Mouse (Mus musculus): ENCODE measurements around the gene Txnl4b. TPM values are rescaled to one million over a fixed set of nuclear protein-coding genes. Genes with fewer than 3 reads are reported as not detected.

The Txnl4b gene
- 14.7 TPM for polyA plus RNA-seq (2014; fragmentation: Illumina TruSeq; extraction: RNeasy Lipid Tissue Mini Kit (QIAGEN cat#74804); ENCODE audit: low read depth, low replicate concordance)

DNA sequence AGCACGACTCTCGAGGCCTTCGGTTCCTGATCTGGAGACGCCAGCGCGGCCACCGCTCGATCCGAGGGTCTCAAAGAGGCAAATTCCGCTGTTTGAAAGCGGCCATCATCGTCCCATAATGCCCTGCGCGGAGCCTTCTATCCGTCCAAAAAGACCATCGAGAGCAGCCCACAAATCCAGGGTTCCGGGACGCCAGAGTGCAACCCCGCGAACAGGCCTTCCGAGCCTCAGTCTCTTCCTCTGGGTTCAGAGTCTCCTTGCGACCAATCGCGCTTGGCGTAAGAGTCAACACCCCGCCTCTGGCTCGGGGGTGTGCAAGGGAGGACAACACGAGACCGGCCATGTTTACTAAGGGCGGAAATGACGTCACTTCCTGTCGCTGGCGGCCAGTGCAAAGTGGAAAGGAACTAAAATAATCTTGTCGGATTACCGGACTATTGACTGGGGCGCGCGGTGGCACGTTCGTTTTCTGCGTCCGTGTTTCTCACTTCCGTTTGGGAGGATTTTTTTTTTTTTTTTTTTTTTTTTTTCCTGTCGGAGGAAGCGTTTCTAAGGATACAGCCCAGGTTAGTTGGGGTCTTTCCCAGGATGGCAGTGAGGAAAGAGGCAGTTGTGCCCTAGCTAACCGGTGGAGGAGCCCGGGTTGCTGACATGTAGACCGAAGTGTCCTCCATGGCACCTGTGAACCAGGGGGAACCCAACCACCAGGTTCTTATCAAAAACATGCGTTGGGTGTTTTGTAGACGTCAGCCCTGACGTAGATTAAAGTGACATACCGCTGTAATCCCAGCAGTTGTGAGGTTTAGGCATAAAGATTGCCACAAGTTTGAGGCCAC is at the start of gene Txnl4b, which contains the start of gene Dhx38:
Gene Txnl4b, plus strand, starts transcription at position 395 of the 836 bp plus-strand sequence.
Gene Dhx38, minus strand, starts transcription at position 364 of the 836 bp plus-strand sequence.

DNA sequence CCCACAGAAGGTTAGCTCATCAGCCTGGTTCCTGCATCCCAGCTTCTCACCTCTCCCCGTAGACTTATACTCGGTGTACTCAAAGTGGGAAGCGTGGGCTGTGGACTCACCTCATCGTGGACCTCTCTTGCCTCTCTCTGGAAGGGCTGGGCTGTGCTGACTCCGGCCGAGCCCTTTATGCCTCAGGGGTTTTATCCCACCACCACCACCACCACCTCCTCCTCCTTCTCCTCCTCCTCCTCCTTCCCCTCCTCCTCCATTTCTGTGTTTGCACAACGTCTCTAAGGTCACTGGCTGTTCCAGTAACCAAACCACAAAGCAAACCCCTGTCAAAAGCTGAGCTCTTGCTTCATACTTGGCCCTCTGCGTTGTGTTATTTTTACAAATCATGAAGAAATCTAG is 13.2 kb downstream of the Txnl4b start, which contains the start of gene Hp:
Gene Hp, minus strand, starts transcription at position 273 of the 402 bp plus-strand sequence.

DNA sequence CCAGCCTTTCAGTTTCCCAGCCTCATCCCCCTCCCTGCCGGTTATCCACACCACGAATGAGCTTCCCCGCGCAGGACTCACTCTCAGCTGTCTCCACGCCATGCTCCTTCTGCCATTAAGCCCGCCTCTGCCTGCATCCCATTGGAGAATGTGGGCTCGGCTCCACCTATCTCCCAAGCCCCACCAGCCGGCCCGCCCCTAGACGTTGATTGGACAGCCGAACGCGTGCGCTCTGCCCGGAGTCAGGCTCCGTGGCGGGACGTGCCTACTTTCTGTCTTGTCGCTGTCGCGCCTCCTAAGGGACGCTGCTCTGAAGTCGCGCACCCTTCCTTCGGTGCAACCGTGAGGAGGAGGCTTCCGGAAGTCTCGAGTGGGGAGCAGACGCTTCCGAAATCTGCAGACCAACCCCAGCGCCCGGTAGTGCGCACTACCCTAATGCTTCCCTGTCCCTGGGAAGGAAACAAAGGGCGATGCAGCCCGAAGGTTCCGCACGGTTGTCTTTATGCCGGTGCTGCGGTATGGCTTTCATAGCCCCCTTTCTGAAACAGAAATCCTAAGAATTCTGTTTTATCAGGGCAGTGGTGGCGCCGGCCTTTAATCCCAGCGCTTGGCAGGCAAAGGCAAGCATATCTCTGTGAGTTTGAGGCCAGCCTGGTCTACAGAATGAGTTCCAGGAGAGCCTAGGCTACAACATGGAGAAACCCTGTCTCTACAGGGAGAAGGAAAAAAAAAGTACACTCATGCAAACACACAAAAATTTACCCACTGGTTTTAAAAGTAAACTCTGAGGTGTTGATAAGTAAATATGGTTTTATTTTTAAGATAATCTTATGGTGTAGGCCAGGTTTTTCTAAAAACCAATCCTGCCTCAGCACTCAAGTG is 42.8 kb downstream of the Txnl4b start, which contains the start of gene Dhodh:
Gene Dhodh, minus strand, starts transcription at position 403 of the 882 bp plus-strand sequence.

DNA sequence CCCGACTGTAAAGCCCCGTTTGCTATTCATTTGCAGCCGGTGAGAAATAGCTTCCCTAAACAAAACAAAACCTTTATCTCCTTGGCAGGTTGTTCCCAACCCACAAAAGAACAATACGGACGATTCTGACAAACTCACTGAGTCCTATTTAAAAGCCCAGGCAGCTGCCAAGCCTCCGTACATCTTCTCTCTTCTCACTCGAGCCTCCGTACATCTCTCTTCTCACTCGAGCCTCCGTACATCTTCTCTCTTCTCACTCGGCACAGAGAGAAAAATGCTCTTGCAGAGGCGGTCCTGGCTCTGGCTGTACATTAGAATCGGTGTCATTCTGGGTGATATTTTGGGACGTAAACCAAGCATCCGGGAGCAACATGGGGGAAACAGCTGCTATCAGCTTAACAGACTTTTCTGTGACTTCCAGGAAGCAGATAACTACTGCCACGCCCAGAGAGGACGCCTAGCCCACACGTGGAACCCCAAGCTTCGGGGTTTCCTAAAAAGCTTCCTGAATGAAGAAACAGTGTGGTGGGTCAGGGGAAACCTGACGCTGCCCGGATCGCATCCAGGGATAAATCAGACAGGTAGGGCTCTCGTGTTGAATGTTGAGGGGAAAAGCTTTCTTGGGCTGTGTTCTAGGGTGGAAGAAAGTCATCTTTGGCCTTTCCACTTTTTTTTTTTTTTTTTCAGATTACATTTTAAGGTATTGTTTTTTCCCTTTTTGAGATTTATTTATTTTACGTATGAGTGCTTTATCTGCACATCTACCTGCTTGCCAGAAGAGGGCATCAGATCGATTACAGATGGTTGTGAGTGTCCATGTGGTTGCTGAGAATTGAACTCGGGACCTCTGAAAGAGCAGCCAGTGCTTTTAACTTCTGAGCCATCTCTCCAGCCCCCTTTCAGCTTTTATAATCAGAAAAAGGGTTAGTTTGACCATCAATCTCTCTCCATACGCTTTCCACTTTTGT is 48.8 kb downstream of the Txnl4b start, which contains the start of gene Pkd1l3:
Gene Pkd1l3, plus strand, starts transcription at position 275 of the 968 bp plus-strand sequence.

Other genes with a start within 250 kb of the Txnl4b start
- not detected for gene Pmfbp1, start 71.9 kb upstream of the Txnl4b start, polyA plus RNA-seq (2014; fragmentation: Illumina TruSeq; extraction: RNeasy Lipid Tissue Mini Kit (QIAGEN cat#74804); ENCODE audit: low read depth, low replicate concordance)
- 3.2 TPM for gene Dhx38, start within 50 bp of the Txnl4b start, polyA plus RNA-seq (2014; fragmentation: Illumina TruSeq; extraction: RNeasy Lipid Tissue Mini Kit (QIAGEN cat#74804); ENCODE audit: low read depth, low replicate concordance)
- not detected for gene Hp, start 13.3 kb downstream of the Txnl4b start, polyA plus RNA-seq (2014; fragmentation: Illumina TruSeq; extraction: RNeasy Lipid Tissue Mini Kit (QIAGEN cat#74804); ENCODE audit: low read depth, low replicate concordance)
- 2.8 TPM for gene Dhodh, start 42.8 kb downstream of the Txnl4b start, polyA plus RNA-seq (2014; fragmentation: Illumina TruSeq; extraction: RNeasy Lipid Tissue Mini Kit (QIAGEN cat#74804); ENCODE audit: low read depth, low replicate concordance)
- gene Pkd1l3, start 48.6 kb downstream of the Txnl4b start, polyA plus RNA-seq (2014; fragmentation: Illumina TruSeq; extraction: RNeasy Lipid Tissue Mini Kit (QIAGEN cat#74804); ENCODE audit: low read depth, low replicate concordance) = not detected
- gene Ist1, start 127.4 kb downstream of the Txnl4b start, polyA plus RNA-seq (2014; fragmentation: Illumina TruSeq; extraction: RNeasy Lipid Tissue Mini Kit (QIAGEN cat#74804); ENCODE audit: low read depth, low replicate concordance) = 128 TPM
- 3.7 TPM for gene Zfp821, start 139.7 kb downstream of the Txnl4b start, polyA plus RNA-seq (2014; fragmentation: Illumina TruSeq; extraction: RNeasy Lipid Tissue Mini Kit (QIAGEN cat#74804); ENCODE audit: low read depth, low replicate concordance)
- 16.7 TPM for gene Atxn1l, start 171.8 kb downstream of the Txnl4b start, polyA plus RNA-seq (2014; fragmentation: Illumina TruSeq; extraction: RNeasy Lipid Tissue Mini Kit (QIAGEN cat#74804); ENCODE audit: low read depth, low replicate concordance)
- 208 TPM for gene Ap1g1, start 212.7 kb downstream of the Txnl4b start, polyA plus RNA-seq (2014; fragmentation: Illumina TruSeq; extraction: RNeasy Lipid Tissue Mini Kit (QIAGEN cat#74804); ENCODE audit: low read depth, low replicate concordance)

Measured in sigmoid colon, adult 10 weeks (tissue).